Mouse (Mus musculus): ENCODE results near the gene Ell. TPM values are rescaled to one million over a fixed set of nuclear protein-coding genes. Genes with fewer than 3 reads are reported as not detected.

The Ell gene
- total RNA-seq, 2 experiments from 2014 or later, result 18.7 TPM

DNA sequence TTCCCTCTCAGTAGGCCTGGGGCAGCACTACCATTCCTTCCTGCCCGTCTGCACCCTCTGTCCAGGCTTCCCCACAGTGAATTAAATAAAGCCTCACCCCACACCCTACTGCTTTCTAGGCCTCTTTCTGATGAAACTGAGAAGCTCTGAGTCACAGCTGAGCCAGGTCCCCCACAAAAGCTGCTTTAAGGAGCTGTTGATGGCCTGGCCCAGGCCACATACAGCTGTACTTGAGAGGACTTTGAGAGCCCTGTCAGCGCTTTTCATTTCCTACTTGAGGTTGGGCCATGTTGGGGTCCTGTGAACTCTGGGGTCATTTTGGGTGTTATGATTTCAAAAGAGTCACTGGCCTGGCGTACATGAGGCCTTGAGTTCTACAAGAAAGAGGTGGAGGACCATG is 4.0 kb upstream of the Ell start:
- DNase-seq (ENCODE audit: low spot score in 2 of 2), result no peak

DNA sequence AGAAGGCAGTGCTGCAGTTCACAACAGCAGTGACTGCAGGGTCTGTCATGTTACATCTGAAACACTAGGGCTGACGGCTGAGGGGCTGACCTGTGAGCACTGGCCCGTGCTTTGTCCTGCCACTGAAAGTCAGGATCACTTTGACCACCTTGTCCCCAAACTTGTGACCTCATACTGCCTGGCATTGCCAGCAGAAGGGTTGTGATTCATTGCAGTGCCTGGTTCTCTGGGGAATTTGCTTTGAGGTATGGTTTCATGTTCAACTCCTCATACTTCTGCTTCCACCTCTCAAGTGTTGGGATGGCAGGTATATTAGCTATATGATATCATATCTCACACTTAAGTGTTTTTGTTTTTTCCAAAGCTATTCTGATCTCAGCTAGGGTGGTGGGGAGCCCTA is 3.6 kb upstream of the Ell start:
- no peak for DNase-seq (ENCODE audit: low spot score in 2 of 2)

DNA sequence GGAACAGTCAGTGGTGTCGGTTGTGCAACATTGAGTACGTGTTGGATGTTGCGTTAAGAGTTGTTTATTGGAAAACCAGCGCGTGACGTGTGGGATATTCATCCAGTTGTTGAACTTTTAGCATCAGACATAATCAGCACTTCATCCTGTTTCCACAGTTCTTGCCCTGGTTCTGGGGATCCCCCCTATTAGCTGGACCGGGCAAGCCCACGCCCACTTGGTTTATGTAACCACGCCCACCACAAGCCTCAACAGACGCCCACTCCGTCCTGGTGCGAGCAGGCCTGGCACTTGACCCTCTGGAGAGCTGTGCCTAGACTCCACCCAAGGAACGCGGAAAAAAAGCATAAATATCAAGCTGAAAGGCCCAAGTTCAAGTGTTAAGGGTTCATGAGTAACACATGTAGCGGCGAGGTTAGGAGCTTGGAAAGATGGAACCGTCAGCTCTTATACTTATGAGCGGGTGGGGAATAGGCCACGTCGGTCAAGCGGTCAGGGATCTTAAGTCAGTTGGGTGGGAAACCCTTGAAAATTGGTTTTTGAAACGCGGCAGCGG is 1.2 kb upstream of the Ell start:
- DNase-seq (ENCODE audit: low spot score in 2 of 2), result peak in 1 of 2 experiments; percentile 56

DNA sequence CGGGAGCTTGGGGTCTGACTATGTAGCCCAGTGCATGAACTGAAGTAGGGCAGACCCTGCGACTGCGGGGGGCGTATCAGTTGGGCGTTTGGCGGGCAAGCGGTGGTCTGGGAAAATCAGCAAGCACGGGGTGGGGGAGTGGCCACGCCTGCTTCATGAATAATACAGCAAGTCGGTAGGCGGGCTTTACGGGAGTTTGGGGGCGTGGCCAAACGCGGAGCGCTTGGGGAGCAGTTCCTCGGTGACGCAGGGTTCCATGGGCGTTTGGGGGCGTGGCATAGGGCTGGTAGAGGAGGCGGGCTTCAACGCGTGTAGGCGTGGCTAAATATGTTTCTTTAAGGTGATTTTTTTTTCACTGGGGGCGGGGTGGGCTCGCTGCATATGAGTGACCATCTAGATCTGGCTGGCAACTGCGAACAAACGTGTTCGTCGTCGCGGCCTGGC is 602 bp upstream of the Ell start:
- DNase-seq (ENCODE audit: low spot score in 2 of 2), result peak in 1 of 2 experiments; percentile 100

DNA sequence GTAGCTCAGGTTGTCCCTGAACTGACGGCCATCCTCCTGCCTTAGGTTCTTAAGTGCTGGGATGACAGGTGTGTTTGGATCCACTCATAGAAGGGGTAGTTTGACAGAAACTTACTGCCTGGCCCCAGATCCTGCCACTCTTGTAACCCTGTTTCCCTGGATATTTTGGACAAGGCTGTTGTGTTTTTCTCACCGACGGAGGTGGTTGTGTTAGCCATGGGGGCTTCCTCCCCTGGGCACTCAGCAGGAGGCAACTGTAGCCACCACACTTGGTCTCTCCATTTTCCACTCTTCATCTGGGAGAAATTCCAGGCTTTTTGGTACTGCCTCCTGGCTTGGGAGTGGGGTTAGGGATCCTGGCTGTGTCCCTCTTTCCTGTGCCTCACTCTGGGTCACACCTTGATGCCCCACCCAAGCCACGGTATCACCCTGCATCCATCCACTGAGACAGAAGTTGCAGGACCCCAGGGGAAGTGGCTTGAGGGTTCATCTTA is 803 bp downstream of the Ell start:
- no peak for DNase-seq (ENCODE audit: low spot score in 2 of 2)

DNA sequence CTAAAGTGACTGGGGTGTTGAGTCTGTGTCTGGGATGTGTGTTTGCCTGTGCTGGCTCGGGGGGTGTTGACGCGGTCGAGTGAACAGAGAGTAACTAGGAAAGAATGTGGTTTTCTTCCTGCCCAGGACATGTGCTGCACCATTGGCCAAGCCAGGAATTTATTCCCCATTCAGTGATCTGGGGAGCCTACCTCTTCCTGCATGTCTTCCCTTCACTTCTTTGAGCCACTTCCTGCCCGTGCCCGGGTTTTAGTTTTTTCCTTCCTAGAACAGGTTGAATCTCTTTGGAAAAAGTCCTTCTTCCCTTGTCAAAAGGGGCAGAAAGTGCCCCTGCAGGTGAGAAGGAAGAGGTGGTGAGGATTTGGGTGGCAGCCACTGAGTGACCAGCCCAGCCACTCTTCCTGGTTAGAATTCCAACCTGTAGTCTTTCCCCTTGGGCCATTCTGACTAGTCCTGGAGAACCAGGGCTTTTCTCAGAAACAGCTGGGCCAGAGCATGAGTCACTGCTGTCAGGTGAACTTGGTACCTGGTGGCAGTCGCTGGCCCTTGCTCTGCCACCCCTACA is 1.3 kb downstream of the Ell start:
- DNase-seq (ENCODE audit: low spot score in 2 of 2), result no peak

DNA sequence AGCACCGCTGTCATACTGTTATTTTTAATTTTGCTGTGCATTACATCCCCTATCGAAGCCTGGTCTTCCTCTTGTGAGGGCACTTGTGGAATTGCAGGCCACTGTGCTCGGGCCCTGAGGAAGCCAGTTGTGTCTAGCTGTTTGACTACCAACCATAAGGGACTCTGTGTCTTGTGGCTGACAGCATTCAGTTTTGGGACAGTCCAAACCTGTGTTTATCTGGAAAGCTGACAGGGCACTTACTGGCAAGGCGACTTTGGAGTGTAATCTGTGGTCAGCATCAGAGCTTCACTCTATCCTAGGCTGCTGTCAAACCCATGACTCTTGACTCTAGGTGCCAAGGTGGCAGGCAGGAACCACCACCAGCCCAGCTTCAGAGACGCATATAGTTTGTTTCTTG is 1.8 kb downstream of the Ell start:
- no peak for DNase-seq (ENCODE audit: low spot score in 2 of 2)

DNA sequence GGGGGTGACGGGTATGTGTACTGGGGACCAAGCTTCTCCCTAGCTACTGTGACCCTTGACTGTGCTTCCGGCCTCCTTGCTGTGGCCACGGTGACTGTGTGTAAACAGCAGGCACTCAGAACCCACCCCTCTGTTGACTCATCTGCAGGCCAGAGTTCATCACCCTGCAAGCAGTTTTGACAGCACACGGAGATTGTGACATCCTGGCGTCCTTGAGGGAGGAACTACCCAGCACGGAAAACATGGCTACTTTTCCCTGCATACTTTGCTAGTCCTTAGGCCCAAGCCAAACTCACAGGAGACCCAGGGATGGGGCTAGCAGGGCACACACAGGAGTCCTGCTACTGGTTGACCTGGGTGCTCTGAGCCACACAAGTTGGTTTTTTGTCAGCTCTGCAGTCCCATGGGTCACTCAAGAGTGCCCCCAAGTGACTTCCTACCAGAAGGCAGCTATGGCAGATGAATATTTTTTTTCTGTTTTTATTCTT is 5.0 kb downstream of the Ell start:
- no peak for DNase-seq (ENCODE audit: low spot score in 2 of 2)

DNA sequence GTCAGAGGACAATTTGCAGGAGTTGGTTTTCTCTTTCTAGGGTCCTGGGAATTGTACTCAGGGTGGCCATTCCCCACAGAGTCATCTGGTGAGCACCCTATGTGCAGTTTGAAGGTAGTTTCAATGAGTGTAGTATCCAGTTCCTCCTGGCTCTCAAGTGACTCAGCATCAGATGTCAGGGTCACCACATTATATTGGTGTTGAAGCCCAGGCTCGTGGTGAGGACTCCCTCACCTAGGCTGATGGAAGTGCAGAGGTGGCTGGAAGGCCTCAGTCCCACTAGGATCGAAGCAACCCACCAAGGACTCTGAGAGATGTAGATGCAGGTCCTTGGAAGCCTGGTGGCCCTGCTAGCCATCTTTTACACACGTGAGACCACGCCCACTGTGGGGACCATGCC is 7.2 kb downstream of the Ell start:
- DNase-seq (ENCODE audit: low spot score in 2 of 2), result no peak

DNA sequence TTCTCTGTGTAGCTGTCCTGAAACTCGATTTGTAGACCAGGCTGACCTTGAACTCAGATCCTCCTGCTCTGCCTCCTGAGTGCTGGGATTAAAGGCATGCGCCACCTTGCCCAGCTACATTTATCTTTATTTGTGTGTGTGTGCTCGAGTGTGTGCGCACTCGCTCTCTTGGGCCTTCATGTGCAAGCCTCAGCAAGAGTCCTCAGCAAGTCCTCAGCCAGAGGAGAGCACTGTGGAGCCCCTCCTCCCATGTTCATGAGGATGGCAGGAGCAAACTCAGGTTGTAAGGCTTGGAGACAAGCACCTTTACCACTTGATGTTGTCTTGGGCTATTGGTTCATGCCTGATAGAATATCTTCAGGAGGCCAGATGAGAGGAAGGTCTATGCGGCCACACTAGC is 8.5 kb downstream of the Ell start:
- no peak for DNase-seq (ENCODE audit: low spot score in 2 of 2)

DNA sequence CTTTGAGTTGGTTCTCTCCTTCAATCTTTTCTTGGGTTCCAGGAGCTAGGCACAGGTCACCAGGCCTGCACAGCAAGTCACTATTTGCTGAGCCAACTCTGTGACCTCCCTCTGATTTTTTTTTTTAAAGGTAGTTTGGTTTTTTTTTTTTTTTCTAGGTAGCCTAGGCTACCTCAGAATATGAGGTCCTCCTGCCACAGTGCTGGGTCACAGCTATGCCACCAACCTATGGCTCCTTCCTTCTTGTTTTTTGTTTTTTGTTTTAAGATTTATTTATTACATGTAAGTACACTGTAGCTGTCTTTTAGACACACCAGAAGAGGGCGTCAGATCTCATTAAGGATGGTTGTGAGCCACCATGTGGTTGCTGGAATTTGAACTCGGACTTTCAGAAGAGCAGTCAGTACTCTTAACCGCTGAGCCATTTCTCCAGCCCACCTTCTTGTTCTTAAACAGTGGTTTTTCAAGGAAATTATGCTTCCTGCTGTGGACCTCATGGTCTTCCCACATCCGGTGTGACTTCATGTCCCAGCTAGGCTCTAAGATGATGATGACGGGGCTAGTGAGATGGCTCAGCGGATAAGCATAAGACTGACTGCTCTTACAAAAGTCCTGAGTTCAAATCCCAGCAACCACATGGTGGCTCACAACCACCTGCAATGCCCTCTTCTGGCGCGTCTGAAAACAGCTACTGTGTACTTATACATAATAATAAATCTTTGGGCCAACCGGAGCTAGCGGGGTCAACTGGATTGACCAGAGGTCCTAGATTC is 10.3 kb downstream of the Ell start:
- DNase-seq (ENCODE audit: low spot score in 2 of 2), result no peak

DNA sequence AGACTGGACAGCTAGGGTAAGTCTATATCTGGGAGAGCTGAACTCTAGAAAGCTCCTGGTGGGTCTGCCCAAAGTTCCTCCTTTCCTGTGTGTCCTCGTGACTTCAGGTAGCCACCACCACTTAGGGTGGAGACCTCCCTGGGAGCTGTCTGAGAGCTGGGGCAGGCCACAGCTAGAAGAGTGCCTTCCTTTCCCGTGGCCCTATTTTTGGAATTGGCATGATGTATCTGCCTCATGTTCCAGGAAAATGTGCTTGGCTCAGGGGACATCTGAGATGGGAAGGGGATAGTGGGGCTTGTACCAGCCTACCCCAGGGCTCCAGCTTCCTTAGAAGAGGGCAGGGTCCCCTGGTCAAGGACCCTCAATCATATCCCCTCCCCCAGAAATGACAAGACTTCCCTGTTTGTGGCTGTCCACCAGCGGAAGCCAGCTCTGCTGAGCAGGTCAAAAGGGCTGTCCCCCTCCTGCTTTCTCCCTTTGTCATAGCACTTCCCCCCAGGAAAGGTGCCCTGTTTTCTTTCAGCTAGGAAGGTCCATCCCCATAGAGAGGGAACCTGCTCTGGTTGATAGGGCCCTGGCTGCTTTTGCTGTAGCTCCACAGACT is 12.4 kb downstream of the Ell start:
- DNase-seq (ENCODE audit: low spot score in 2 of 2), result no peak

DNA sequence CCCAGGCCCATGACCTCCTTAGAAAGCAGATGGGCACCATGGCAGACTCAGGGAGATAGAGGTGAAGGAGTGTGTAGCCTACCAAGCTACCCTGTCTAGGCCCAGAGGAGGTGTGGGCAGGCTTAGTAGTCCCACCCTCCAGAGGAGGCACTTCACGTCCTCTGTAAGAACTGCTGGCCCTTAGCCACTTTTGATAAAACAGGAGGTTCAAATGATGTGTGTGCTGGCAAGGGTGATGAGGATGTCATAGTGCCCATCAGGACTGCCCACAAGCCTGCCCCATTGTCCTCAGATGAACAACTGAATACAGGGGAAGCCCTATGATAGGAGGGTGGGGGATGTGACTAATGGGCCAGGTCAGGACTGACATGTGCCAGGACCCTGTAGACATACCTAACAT is 13.6 kb downstream of the Ell start:
- DNase-seq (ENCODE audit: low spot score in 2 of 2), result no peak

DNA sequence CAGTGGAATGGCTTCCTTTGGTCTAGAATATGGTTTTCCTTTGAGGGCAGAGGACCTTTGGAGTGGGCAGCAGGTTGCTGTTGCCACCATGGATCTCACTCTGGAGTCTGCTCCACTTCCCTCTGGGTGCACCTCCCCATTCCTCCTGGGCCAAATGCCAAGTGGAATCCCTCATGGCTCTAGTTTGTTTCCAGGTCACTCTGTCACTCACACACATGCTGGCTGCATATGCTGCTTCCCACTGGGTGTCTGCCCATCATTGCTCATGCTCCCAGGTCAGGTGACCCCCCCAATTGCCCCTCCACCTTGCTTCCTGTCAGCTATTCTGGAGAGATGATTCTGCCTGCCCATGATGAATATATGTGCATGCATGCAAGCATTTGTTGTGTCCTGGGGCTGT is 14.5 kb downstream of the Ell start:
- no peak for DNase-seq (ENCODE audit: low spot score in 2 of 2)

DNA sequence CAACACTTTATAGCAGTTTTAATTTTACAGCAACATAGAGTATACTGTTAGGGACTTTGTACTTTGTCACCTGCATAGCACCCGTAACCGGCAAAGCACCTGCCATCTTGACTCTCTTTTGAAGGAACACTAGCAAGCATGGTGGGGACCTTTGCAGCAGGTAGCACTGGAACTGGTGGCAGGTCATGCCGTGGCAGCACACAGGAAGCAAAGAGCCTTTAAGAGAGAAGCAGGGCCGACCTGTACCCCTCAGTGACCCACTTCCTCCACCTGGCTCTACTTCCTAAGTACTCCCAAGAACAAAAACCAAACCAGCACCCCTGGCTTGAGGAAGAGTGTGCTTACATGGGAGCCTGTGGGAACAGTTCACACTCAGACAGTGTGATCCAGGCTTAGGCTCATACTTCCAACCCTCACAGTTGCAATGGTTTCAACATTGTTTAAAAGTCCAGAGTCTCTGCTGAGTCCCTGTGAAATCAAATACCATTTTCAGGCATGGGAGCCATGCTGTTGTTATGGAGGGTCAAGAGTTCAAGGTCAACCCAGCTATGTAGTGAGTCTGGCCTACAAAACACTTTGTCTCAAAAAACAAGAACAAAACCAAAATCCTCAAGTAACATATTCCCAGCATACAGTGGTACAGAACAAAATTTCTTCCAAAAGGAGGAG is 16.0 kb downstream of the Ell start:
- DNase-seq (ENCODE audit: low spot score in 2 of 2), result no peak

DNA sequence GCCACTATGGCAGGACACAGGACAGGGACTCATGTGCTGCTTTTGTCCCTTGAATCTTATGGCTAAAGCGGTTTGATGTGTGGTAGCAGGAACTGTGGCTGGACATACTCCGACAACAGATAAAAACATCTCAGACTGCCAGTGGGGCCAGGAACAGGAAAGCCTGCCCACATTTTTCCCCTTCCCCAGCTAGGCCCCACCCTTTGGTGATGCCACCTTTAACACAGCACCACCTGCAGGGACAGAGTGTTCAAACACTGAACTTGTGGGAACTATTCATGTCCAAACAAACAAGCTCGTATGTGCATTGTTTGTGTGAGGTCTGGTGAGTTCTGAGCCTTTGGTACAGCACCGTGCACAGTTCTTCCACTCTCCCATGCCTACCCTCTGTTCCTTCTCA is 19.1 kb downstream of the Ell start:
- no peak for DNase-seq (ENCODE audit: low spot score in 2 of 2)

DNA sequence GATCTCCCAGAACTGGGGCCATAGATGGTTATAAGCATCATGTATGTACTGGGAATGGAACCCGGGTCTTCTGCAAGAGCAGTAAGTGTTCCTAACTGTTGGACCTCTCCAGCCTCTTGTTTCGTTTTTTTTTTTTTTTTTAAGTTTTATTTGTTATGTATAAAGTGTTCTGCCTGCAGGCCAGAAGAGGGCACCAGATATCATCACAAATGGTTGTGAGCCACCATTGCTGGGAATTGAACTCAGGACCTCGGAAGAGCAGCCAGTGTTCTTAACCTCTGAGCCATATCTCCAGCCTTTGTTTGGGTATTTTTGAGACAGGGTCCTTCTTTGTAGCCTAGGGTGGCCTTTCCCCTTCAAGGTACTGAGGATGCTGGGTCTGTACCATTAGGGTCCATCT is 19.7 kb downstream of the Ell start:
- DNase-seq (ENCODE audit: low spot score in 2 of 2), result no peak

DNA sequence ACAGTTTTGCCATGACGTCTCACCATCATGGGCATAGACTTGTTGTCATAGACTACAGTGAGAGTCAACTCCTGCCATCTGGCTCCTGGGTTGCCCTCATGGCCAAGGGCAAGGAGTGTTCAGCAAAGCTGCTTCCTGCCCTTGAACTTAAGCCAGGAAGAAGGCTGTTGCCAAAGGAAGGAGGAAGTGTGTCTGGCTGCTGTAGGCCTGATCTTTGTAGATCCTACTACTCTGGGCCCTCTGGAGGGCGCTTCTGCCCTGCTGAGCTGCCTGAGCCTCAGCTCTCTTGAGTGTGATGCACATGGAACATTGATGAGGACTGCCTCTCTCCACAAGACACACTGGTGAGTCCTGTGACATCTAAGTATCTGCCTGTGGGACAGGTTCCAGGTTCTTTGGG is 20.8 kb downstream of the Ell start:
- peak in 1 of 2 experiments; percentile 60 for DNase-seq (ENCODE audit: low spot score in 2 of 2)

DNA sequence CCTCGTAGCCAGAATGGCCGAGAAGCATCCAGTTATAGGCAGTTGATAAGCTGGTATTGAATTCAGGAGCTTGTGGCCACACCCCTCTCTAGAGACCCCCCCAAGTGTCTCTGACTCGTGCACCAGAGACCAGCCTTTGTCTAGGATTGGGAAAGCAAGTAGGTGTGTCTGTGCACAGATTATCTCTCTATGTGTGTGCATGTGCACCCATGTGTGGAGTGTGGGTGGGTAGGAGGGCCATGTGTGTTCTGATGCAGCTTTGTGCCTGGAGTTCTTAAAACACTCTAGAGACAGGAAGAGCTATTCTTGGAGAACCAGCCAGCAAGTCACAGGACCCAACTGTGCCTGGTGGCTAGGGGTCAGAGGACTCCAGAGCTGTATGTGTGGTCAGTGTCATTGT is 21.3 kb downstream of the Ell start:
- DNase-seq (ENCODE audit: low spot score in 2 of 2), result no peak

DNA sequence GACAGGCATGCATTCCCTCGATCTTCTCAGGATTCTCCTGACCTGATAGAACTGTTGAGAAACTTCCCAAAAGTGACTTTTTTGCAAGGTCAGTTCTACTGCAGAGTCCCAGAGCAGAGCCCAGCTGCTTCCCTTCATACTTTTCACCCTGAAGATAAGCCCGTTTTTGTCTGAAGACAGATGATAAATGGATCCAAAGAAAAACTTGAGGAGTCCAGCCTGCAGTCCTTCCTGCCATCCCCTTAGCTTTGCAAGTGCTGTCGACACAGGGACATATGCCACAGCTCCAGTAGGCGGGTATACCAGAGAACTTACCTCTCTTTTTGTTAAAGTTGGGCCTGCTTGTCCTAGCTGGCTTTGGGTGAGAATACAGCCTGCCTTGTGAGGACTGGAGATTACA is 22.1 kb downstream of the Ell start:
- DNase-seq (ENCODE audit: low spot score in 2 of 2), result no peak

DNA sequence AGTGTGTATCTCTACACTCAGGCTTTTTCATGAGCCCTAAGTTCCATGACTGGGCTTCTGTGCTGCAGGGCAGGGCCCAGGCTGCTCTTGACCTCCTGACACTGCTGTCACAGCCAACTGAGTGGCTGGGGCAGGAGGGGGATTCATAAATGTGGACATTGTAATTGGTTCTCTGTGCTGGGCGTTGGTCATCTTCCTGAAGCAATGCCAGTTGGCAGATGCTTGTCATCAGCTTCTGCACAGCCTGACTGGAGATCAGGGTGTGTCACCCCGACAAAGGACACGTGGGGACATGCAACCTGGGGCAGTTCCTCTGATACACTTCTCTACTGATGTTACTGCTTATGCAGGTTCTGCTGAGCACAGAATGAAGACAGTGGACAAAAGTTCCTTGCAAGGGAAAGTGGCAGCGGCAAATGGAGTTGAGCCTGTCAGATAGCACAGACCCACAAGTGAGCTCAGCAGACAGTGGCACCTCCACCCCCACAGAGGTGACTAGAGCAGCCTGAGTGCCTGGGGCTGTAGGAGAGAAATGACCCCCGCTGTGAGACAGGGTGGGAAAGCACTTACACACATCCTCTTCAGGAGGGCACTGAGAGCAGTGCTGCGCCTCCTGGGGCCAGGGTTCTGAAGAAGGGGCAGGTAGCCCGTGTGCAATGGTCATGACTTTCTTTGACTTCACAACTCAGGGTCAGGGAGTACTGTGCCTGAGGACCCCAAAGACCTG is 22.7 kb downstream of the Ell start:
- DNase-seq (ENCODE audit: low spot score in 2 of 2), result no peak

Measured in layer of hippocampus, postnatal 14 days (tissue).